Mouse (Mus musculus): Measurements from ENCODE around the gene Parp2. TPM values are rescaled to one million over a fixed set of nuclear protein-coding genes. Genes with fewer than 3 reads are reported as not detected.
"Not testable (repeated sequence)": the region's sequence is repeated elsewhere in the genome, so short reads cannot be mapped to it uniquely, and the experiment has no call there.

Gene Parp2
- polyA plus RNA-seq, 1 experiment from 2014 or later, result 75.8 TPM

DNA sequence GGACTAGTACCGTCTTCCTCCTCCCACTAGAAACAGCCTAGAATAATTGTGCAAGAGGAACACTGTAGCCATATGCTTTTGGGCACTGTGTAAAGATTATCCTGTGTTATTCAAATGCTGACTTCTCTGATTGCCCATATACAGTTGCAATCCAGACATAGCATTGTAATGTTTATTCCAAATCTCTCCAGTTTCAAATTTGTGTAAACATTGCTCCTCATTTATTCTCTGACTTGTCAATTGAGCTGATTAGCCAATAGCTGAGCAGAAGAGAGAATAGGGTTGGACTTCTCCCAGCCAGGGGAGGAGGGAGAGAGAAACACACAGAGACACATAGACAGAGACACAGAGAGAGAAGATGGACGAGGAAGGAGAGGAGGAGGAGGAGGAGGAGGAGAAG lies 26.8 kb downstream of the Parp2 start:
- Histone ChIP-seq H3K36me3 (replicated peaks; ENCODE audit: control insufficient read depth, insufficient read depth, low read depth, low read length) (no peaks in the 10 kb centered on the region), H3K9me3 (replicated peaks; ENCODE audit: control insufficient read depth, low read length) (no peaks in the 10 kb centered on the region), H3K4me2 (ENCODE audit: low read depth, low read length) (no peak overlapping the region), H3K27me3 (ENCODE audit: control insufficient read depth, insufficient read depth, low read length) (no peaks in the 10 kb centered on the region), H3K4me1 (ENCODE audit: control insufficient read depth, insufficient read depth, low read length) (no peaks in the 10 kb centered on the region), H3K4me3 (ENCODE audit: low read depth, low read length) (no peak overlapping the region), H3K27ac (replicated peaks; ENCODE audit: low read depth, low read length) (no peak overlapping the region), H3K9ac (replicated peaks; ENCODE audit: low read length) (no peak overlapping the region)
- ATAC-seq (replicated peaks; ENCODE audit: insufficient number of reproducible peaks, low FRiP score, low TSS enrichment, low read depth) (no peak), DNase-seq (ENCODE audit: low spot score) (no peak)
- 54% methylated on average over 2 of the region's 2 CpGs for WGBS

DNA sequence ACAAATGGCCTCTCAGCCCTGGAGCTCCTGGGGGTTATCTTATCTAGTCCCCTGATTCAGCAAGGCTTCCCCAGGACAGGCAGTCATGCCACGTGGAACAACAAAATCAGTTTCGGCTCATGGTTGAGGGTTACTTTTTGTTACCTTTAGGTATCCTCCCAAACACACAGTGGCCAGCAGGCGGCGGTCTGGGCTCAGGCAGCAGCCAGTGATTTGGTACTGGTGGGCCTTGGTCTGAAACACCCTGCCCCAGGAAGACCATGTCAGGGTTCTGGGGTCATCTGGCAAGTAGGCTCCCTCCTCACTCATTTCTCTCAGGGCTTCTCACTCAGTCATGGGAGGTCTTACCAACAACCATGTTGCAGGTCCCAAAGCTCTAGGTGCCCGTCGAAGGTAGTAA lies 29.6 kb downstream of the Parp2 start:
- H3K27me3 ChIP-seq (ENCODE audit: control insufficient read depth, insufficient read depth, low read length), result no peaks in the 10 kb centered on the region
- ATAC-seq (replicated peaks; ENCODE audit: insufficient number of reproducible peaks, low FRiP score, low TSS enrichment, low read depth), result no peak
- no peak overlapping the region for H3K4me3 ChIP-seq (ENCODE audit: low read depth, low read length)
- no peaks in the 10 kb centered on the region for H3K36me3 ChIP-seq (replicated peaks; ENCODE audit: control insufficient read depth, insufficient read depth, low read depth, low read length)
- H3K27ac ChIP-seq (replicated peaks; ENCODE audit: low read depth, low read length), result no peak overlapping the region
- H3K9ac ChIP-seq (replicated peaks; ENCODE audit: low read length), result no peak overlapping the region
- H3K4me1 ChIP-seq (ENCODE audit: control insufficient read depth, insufficient read depth, low read length), result no peaks in the 10 kb centered on the region
- H3K9me3 ChIP-seq (replicated peaks; ENCODE audit: control insufficient read depth, low read length), result no peaks in the 10 kb centered on the region
- H3K4me2 ChIP-seq (ENCODE audit: low read depth, low read length), result no peak overlapping the region
- peak; percentile 24 for DNase-seq (ENCODE audit: low spot score)
- 52% methylated on average over 6 of the region's 6 CpGs for WGBS

DNA sequence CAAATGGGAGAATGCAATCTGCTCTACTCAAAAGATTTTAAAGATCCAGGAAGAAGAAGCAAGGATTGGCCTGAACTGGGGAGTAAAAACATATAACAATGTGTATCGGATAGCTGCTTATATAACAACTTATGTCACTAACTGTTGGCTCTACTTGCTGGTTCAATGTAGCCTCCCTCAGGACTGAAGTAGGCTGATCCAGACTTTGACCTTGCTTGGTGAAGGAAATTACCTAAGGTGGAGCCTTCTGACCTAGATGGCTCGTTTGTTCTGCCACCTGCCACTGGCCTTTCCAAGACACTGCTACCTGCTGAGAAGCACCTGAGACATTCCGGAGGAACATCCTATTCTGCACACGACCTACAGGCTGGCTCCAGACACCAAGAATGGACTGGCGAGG lies 48.1 kb downstream of the Parp2 start:
- WGBS, result 86% methylated on average over 5 of the region's 5 CpGs
- ATAC-seq (replicated peaks; ENCODE audit: insufficient number of reproducible peaks, low FRiP score, low TSS enrichment, low read depth) (no peak), DNase-seq (ENCODE audit: low spot score) (no peak)
- no peak overlapping the region for H3K27ac ChIP-seq (replicated peaks; ENCODE audit: low read depth, low read length)
- H3K27me3 ChIP-seq (ENCODE audit: control insufficient read depth, insufficient read depth, low read length), result no peaks in the 10 kb centered on the region
- no peaks in the 10 kb centered on the region for H3K9me3 ChIP-seq (replicated peaks; ENCODE audit: control insufficient read depth, low read length)
- H3K4me2 ChIP-seq (ENCODE audit: low read depth, low read length), result no peak overlapping the region
- H3K9ac ChIP-seq (replicated peaks; ENCODE audit: low read length), result no peak overlapping the region
- H3K36me3 ChIP-seq (replicated peaks; ENCODE audit: control insufficient read depth, insufficient read depth, low read depth, low read length), result no peaks in the 10 kb centered on the region
- no peaks in the 10 kb centered on the region for H3K4me1 ChIP-seq (ENCODE audit: control insufficient read depth, insufficient read depth, low read length)
- H3K4me3 ChIP-seq (ENCODE audit: low read depth, low read length), result no peak overlapping the region

DNA sequence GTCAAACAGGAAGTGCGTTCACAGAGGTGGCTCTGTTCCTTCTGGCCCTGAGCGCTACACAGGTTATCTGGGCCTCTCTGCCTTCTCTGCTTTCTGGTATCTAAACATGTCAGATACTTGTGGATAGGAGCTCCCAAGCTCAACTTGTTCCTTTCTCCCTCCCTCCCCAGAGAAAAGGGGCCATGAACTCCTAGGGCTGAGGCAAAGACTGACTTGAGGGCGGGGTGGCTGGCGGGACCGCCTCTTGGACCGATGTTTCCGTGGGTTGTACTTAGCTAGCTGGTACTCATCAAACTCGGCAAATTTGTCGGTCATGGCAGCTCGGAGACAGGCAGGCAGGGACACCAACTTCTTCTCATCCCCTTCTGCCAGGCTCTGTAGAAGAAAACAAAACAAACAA lies 55.0 kb downstream of the Parp2 start:
- WGBS, result 92% methylated on average over 10 of the region's 10 CpGs
- ATAC-seq (replicated peaks; ENCODE audit: insufficient number of reproducible peaks, low FRiP score, low TSS enrichment, low read depth), result no peak
- H3K9ac ChIP-seq (replicated peaks; ENCODE audit: low read length), result no peak overlapping the region
- no peaks in the 10 kb centered on the region for H3K4me1 ChIP-seq (ENCODE audit: control insufficient read depth, insufficient read depth, low read length)
- no peaks in the 10 kb centered on the region for H3K36me3 ChIP-seq (replicated peaks; ENCODE audit: control insufficient read depth, insufficient read depth, low read depth, low read length)
- H3K4me2 ChIP-seq (ENCODE audit: low read depth, low read length), result no peak overlapping the region
- DNase-seq (ENCODE audit: low spot score), result no peak
- H3K27me3 ChIP-seq (ENCODE audit: control insufficient read depth, insufficient read depth, low read length), result no peaks in the 10 kb centered on the region
- H3K27ac ChIP-seq (replicated peaks; ENCODE audit: low read depth, low read length), result no peak overlapping the region
- no peak overlapping the region for H3K4me3 ChIP-seq (ENCODE audit: low read depth, low read length)
- H3K9me3 ChIP-seq (replicated peaks; ENCODE audit: control insufficient read depth, low read length), result no peaks in the 10 kb centered on the region

DNA sequence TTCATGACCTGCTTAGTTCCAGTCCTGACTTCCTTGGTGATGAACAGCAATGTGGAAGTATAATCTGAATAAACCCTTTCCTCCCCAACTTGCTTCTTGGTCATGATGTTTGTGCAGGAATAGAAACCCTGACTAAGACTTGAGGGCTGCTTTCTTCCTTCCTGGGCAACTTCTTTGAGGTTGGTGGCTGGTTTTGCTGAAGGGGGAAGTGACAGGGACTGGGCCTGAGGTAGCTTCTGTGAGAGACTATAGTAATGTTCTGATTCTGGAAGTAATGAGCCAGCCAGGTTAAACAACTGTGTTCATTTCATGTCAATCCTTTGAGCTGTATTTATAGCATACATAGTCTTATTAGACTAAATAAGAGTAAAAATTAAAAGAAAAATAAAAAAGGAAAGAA lies 57.4 kb downstream of the Parp2 start:
- ATAC-seq (replicated peaks; ENCODE audit: insufficient number of reproducible peaks, low FRiP score, low TSS enrichment, low read depth); H3K4me3 ChIP-seq (ENCODE audit: low read depth, low read length); H3K4me1 ChIP-seq (ENCODE audit: control insufficient read depth, insufficient read depth, low read length); H3K36me3 ChIP-seq (replicated peaks; ENCODE audit: control insufficient read depth, insufficient read depth, low read depth, low read length); H3K9me3 ChIP-seq (replicated peaks; ENCODE audit: control insufficient read depth, low read length); H3K27ac ChIP-seq (replicated peaks; ENCODE audit: low read depth, low read length); H3K27me3 ChIP-seq (ENCODE audit: control insufficient read depth, insufficient read depth, low read length); H3K9ac ChIP-seq (replicated peaks; ENCODE audit: low read length); DNase-seq (ENCODE audit: low spot score); H3K4me2 ChIP-seq (ENCODE audit: low read depth, low read length): not testable (repeated sequence)

DNA sequence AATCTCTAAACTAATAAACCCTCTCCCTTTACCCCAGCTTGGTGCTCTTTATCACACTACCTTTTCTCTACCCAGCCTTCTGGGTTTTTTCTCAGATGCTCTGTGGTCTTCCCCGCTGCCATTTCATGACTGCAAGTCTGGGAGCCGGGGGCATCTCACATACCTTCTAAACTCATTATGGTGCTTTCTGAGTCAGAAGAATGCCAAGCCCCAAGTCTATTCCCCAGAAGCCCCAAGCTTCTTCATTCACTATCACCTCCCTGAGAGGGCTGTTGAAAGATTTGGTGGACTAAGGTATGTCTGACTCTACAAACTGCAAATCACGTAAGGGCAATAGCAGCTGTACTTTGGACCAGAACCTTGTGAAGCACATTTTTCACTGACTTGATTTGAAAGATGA lies 59.3 kb downstream of the Parp2 start:
- H3K4me2 ChIP-seq (ENCODE audit: low read depth, low read length), result no peak overlapping the region
- H3K36me3 ChIP-seq (replicated peaks; ENCODE audit: control insufficient read depth, insufficient read depth, low read depth, low read length), result no peaks in the 10 kb centered on the region
- no peak overlapping the region for H3K9ac ChIP-seq (replicated peaks; ENCODE audit: low read length)
- no peaks in the 10 kb centered on the region for H3K9me3 ChIP-seq (replicated peaks; ENCODE audit: control insufficient read depth, low read length)
- DNase-seq (ENCODE audit: low spot score), result no peak
- no peak for ATAC-seq (replicated peaks; ENCODE audit: insufficient number of reproducible peaks, low FRiP score, low TSS enrichment, low read depth)
- H3K4me3 ChIP-seq (ENCODE audit: low read depth, low read length), result no peak overlapping the region
- WGBS, result 96% methylated on average over 3 of the region's 3 CpGs
- H3K27me3 ChIP-seq (ENCODE audit: control insufficient read depth, insufficient read depth, low read length), result no peaks in the 10 kb centered on the region
- no peak overlapping the region for H3K27ac ChIP-seq (replicated peaks; ENCODE audit: low read depth, low read length)
- no peaks in the 10 kb centered on the region for H3K4me1 ChIP-seq (ENCODE audit: control insufficient read depth, insufficient read depth, low read length)

DNA sequence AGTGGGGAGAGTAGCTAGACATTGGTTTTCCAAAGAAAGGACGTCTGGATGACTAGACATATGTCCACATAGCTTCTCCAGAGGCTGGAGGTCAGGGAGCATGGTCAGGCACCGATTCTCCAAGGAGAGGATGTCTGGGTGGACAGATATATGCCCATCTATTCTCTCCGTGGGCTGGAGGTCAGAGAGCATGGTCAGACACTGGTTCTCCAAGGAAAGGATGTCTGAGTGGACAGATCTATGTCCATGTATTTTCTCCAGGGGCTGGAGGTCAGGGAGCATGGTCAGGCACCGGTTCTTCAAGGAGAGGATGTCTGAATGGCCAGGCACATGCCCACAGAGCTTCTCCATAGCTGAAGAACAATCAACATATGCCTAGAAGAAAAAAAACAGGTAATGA lies 60.6 kb downstream of the Parp2 start:
- no peaks in the 10 kb centered on the region for H3K27me3 ChIP-seq (ENCODE audit: control insufficient read depth, insufficient read depth, low read length)
- H3K4me3 ChIP-seq (ENCODE audit: low read depth, low read length), result no peak overlapping the region
- no peaks in the 10 kb centered on the region for H3K9me3 ChIP-seq (replicated peaks; ENCODE audit: control insufficient read depth, low read length)
- no peak overlapping the region for H3K9ac ChIP-seq (replicated peaks; ENCODE audit: low read length)
- ATAC-seq (replicated peaks; ENCODE audit: insufficient number of reproducible peaks, low FRiP score, low TSS enrichment, low read depth), result no peak
- H3K4me1 ChIP-seq (ENCODE audit: control insufficient read depth, insufficient read depth, low read length), result no peaks in the 10 kb centered on the region
- no peak for DNase-seq (ENCODE audit: low spot score)
- 76% methylated on average over 4 of the region's 4 CpGs for WGBS
- no peak overlapping the region for H3K27ac ChIP-seq (replicated peaks; ENCODE audit: low read depth, low read length)
- no peak overlapping the region for H3K4me2 ChIP-seq (ENCODE audit: low read depth, low read length)
- H3K36me3 ChIP-seq (replicated peaks; ENCODE audit: control insufficient read depth, insufficient read depth, low read depth, low read length), result no peaks in the 10 kb centered on the region

DNA sequence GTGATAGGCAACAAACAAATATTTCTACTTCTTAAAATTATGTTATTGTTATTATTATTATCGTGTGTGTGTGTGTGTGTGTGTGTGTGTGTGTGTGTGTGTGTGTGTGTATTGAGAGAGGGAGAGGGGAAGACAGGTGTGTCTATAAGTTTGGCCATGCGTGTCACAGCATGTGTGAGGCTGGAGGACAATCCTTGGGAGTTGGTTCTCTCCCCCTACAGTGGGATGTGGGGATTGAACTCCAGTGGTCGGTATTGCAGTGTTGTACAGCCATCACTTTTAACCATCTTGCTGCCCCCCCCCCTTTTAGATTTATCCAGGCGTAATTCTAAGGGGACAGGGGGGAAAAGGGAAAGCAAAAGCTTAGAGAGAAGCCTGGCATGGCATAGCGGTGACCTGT lies 61.0 kb downstream of the Parp2 start:
- no peaks in the 10 kb centered on the region for H3K36me3 ChIP-seq (replicated peaks; ENCODE audit: control insufficient read depth, insufficient read depth, low read depth, low read length)
- no peak overlapping the region for H3K4me2 ChIP-seq (ENCODE audit: low read depth, low read length)
- 91% methylated on average over 5 of the region's 5 CpGs for WGBS
- no peaks in the 10 kb centered on the region for H3K4me1 ChIP-seq (ENCODE audit: control insufficient read depth, insufficient read depth, low read length)
- no peak for ATAC-seq (replicated peaks; ENCODE audit: insufficient number of reproducible peaks, low FRiP score, low TSS enrichment, low read depth)
- H3K4me3 ChIP-seq (ENCODE audit: low read depth, low read length), result no peak overlapping the region
- H3K27me3 ChIP-seq (ENCODE audit: control insufficient read depth, insufficient read depth, low read length), result no peaks in the 10 kb centered on the region
- no peaks in the 10 kb centered on the region for H3K9me3 ChIP-seq (replicated peaks; ENCODE audit: control insufficient read depth, low read length)
- no peak overlapping the region for H3K9ac ChIP-seq (replicated peaks; ENCODE audit: low read length)
- H3K27ac ChIP-seq (replicated peaks; ENCODE audit: low read depth, low read length), result no peak overlapping the region
- no peak for DNase-seq (ENCODE audit: low spot score)

Measured in embryonic facial prominence, embryonic 11.5 days (tissue).